Mouse (Mus musculus): ENCODE data around the gene Asb17. TPM values are rescaled to one million over a fixed set of nuclear protein-coding genes. Genes with fewer than 3 reads are reported as not detected.

Gene Asb17
- not detected in 2 replicates for polyA plus RNA-seq (2012; rRNA removed)

DNA sequence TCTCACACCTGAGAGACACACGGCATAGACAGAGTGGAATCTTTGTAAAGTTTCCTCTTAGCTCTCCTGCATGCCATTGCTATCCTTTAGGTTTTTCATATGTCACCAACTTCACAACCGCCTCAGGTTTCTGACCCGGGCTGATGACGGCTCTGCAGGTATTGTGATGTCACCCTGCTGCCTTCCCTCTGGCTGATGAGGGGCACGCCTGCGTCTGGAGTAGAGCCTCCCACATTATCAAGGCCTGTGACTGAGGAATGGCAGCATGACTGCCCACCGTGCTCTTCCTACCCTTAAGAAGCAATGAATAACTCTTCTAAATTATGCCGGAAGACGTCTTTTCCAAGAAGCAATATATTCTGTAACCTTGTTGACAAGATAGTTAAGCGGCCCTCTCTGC lies at the start of gene Asb17:
Gene Asb17 (plus strand): TSS at position 180 of the 400 bp plus-strand sequence.

Other genes starting within 250 kb of the Asb17 start
- 0.09 and 0.16 TPM in 2 replicates for gene St6galnac3, start 119.0 kb upstream of the Asb17 start, polyA plus RNA-seq (2012; rRNA removed)
- 0.01 TPM in 1 of 2 replicates, not detected in the other for gene Msh4, start 61.9 kb downstream of the Asb17 start, polyA plus RNA-seq (2012; rRNA removed)
- 6.2 and 14.0 TPM in 2 replicates for gene Rabggtb, start 68.8 kb downstream of the Asb17 start, polyA plus RNA-seq (2012; rRNA removed)
- gene Acadm, start 100.4 kb downstream of the Asb17 start, polyA plus RNA-seq (2012; rRNA removed), result 6.8 and 7.9 TPM in 2 replicates
- gene Slc44a5, start 129.2 kb downstream of the Asb17 start, polyA plus RNA-seq (2012; rRNA removed), result 0.02 and 0.03 TPM in 2 replicates